Mouse (Mus musculus) adrenal gland, adult 10 weeks (tissue): ENCODE measurements around the gene Qprt. TPM values are rescaled to one million over a fixed set of nuclear protein-coding genes. Genes with fewer than 3 reads are reported as not detected.

ENCODE experiments used
- polyA plus RNA-seq: library from polyadenylated mRNA; stranded (reverse); fragments of 350-450 nt; fragmentation: Illumina TruSeq; extraction: RNeasy Lipid Tissue Mini Kit (QIAGEN cat#74804); gene quantifications from one replicate; pipeline ENCODE4 v1.2.3, GENCODE M21; 2014; ENCODE audit warnings: low read depth, low replicate concordance

Gene Qprt
- polyA plus RNA-seq = 0.29 TPM

GRCm38 (mm10) chr7:127121911-127122270 is at the start of gene Qprt:
Gene Qprt (minus strand): TSS chr7:127122226.

GRCm38 (mm10) chr7:127137262-127138017 is 15.4 kb upstream of the Qprt start, which contains the start of gene Spn:
Gene Spn (minus strand): TSS chr7:127137823.

GRCm38 (mm10) chr7:127091114-127091896 is 30.7 kb downstream of the Qprt start, which contains the start of gene AI467606:
Gene AI467606 (plus strand): TSS chr7:127091359.

GRCm38 (mm10) chr7:127087278-127088010 is 34.6 kb downstream of the Qprt start, which contains the start of gene Zg16:
Gene Zg16 (minus strand): TSS chr7:127087328.

Other genes with a start within 250 kb of the Qprt start
- gene Taok2, start 237.5 kb downstream of the Qprt start, polyA plus RNA-seq = 9.9 TPM
- gene Tmem219, start 199.3 kb downstream of the Qprt start, polyA plus RNA-seq = 8.8 TPM
- gene Kctd13, start 193.3 kb downstream of the Qprt start, polyA plus RNA-seq = 3.4 TPM
- gene Asphd1, start 172.6 kb downstream of the Qprt start, polyA plus RNA-seq = not detected
- gene Sez6l2, start 171.7 kb downstream of the Qprt start, polyA plus RNA-seq = 39.4 TPM
- gene Cdipt, start 146.3 kb downstream of the Qprt start, polyA plus RNA-seq = 18.4 TPM
- gene Cdiptos, start 146.1 kb downstream of the Qprt start, polyA plus RNA-seq = 2.0 TPM
- gene Mvp, start 107.6 kb downstream of the Qprt start, polyA plus RNA-seq = 2.0 TPM
- not detected for gene Pagr1b, start 105.7 kb downstream of the Qprt start, polyA plus RNA-seq
- gene Pagr1a, start 104.9 kb downstream of the Qprt start, polyA plus RNA-seq = not detected
- gene Gm42742, start 101.1 kb downstream of the Qprt start, polyA plus RNA-seq = 0.52 TPM
- gene Prrt2, start 101.0 kb downstream of the Qprt start, polyA plus RNA-seq = not detected
- gene Maz, start 95.2 kb downstream of the Qprt start, polyA plus RNA-seq = 19.4 TPM
- gene Kif22, start 79.8 kb downstream of the Qprt start, polyA plus RNA-seq = 1.9 TPM
- gene Zg16, start 34.9 kb downstream of the Qprt start, polyA plus RNA-seq = 1.6 TPM
- 0.52 TPM for gene AI467606, start 30.9 kb downstream of the Qprt start, polyA plus RNA-seq
- 0.52 TPM for gene Spn, start 15.6 kb upstream of the Qprt start, polyA plus RNA-seq
- gene Cd2bp2, start 73.8 kb upstream of the Qprt start, polyA plus RNA-seq = 14.8 TPM
- gene Tbc1d10b, start 86.2 kb upstream of the Qprt start, polyA plus RNA-seq = 3.7 TPM
- 9.2 TPM for gene Mylpf, start 86.7 kb upstream of the Qprt start, polyA plus RNA-seq
- gene Zfp553, start 110.8 kb upstream of the Qprt start, polyA plus RNA-seq = 1.7 TPM
- not detected for gene Sept1, start 110.9 kb upstream of the Qprt start, polyA plus RNA-seq
- gene Zfp771, start 122.0 kb upstream of the Qprt start, polyA plus RNA-seq = not detected
- not detected for gene Dctpp1, start 138.5 kb upstream of the Qprt start, polyA plus RNA-seq
- gene Sephs2, start 151.8 kb upstream of the Qprt start, polyA plus RNA-seq = 78.0 TPM
- gene Itgal, start 174.0 kb upstream of the Qprt start, polyA plus RNA-seq = 0.82 TPM
- gene Zfp768, start 223.4 kb upstream of the Qprt start, polyA plus RNA-seq = 3.0 TPM